Mouse (Mus musculus): ENCODE measurements around the gene Exosc3. TPM values are rescaled to one million over a fixed set of nuclear protein-coding genes. Genes with fewer than 3 reads are reported as not detected.

Exosc3 gene
- 67.8 TPM for polyA plus RNA-seq (2014; fragmentation: Illumina TruSeq; extraction: RNeasy Lipid Tissue Mini Kit (QIAGEN cat#74804); ENCODE audit: low read depth, low replicate concordance)

GRCm38 (mm10) chr4:45342286-45343155, at the start of gene Exosc3:
TSS of gene Exosc3 (minus strand) at chr4:45342732.

GRCm38 (mm10) chr4:45341669-45342249, 773 bp downstream of the Exosc3 start, which contains the start of gene Dcaf10:
TSS of gene Dcaf10 (plus strand) at chr4:45342101.

GRCm38 (mm10) chr4:45296662-45297564, 45.6 kb downstream of the Exosc3 start, which contains the start of gene Trmt10b:
TSS of gene Trmt10b (plus strand) at chr4:45297127.

Other genes with a start within 250 kb of the Exosc3 start
- gene Tomm5, start 234.6 kb downstream of the Exosc3 start, polyA plus RNA-seq (2014; fragmentation: Illumina TruSeq; extraction: RNeasy Lipid Tissue Mini Kit (QIAGEN cat#74804); ENCODE audit: low read depth, low replicate concordance), result 73.7 TPM
- 1.1 TPM for gene Frmpd1, start 157.9 kb downstream of the Exosc3 start, polyA plus RNA-seq (2014; fragmentation: Illumina TruSeq; extraction: RNeasy Lipid Tissue Mini Kit (QIAGEN cat#74804); ENCODE audit: low read depth, low replicate concordance)
- gene Trmt10b, start 45.6 kb downstream of the Exosc3 start, polyA plus RNA-seq (2014; fragmentation: Illumina TruSeq; extraction: RNeasy Lipid Tissue Mini Kit (QIAGEN cat#74804); ENCODE audit: low read depth, low replicate concordance), result 12.7 TPM
- 39.5 TPM for gene Dcaf10, start 631 bp downstream of the Exosc3 start, polyA plus RNA-seq (2014; fragmentation: Illumina TruSeq; extraction: RNeasy Lipid Tissue Mini Kit (QIAGEN cat#74804); ENCODE audit: low read depth, low replicate concordance)
- gene Slc25a51, start 66.0 kb upstream of the Exosc3 start, polyA plus RNA-seq (2014; fragmentation: Illumina TruSeq; extraction: RNeasy Lipid Tissue Mini Kit (QIAGEN cat#74804); ENCODE audit: low read depth, low replicate concordance), result 135 TPM
- 8.5 TPM for gene Shb, start 189.7 kb upstream of the Exosc3 start, polyA plus RNA-seq (2014; fragmentation: Illumina TruSeq; extraction: RNeasy Lipid Tissue Mini Kit (QIAGEN cat#74804); ENCODE audit: low read depth, low replicate concordance)

Measured in adrenal gland, adult 10 weeks (tissue).